Mouse (Mus musculus) kidney, adult 2 months (tissue): ENCODE results near the gene Rnf111.

Experiments used
- CTCF ChIP-seq: fragments of 200-500 bp; conservative IDR thresholded peaks from 2 replicates; pipeline ENCODE4 v1.5.1; 2011; ENCODE audit warnings: low read depth, mild to moderate bottlenecking, control low read depth, low read length, moderate library complexity, mixed read lengths; ENCODE audit not compliant: insufficient read depth, insufficient read length
- POLR2A ChIP-seq: fragments of 200-500 bp; IDR thresholded peaks from one replicate; pipeline ENCODE4 v1.6.1; 2011; ENCODE audit warnings: low read depth, low read length, control low read depth

- TF ChIP-seq POLR2A (no peak), CTCF (no peak)
Measured at GRCm38 (mm10) chr9:70511681-70512080, 8.2 kb upstream of the Rnf111 start.
